Mouse (Mus musculus): ENCODE measurements at regions not wholly inside any gene's neighbourhood (a gene's known extent, or its start where the extent isn't known, plus 50 kb on each side); places are given as distances from the start of the nearest gene placed in this dataset.

DNA sequence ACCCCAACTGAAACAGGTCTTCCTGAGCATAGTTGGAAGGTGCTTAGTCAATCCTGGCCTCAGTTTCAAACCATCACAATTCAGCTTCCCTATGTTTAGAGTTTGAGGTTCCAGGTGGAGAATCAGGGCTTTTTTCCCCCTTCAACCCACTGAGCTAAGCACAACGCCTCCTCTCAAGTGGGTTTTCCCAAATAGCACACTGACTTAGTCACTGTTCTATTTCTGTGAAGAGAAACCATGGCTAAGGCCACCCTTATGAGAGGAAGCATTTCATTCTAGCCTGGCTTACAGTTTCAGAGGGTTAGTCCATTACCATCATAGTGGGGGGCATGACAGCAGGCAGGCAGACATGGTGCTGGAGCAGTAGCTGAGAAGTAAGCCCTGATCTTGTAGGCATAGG, 109.7 kb upstream of the Twist2 start:
- TF ChIP-seq POLR2A (IDR thresholded peaks at IDR 0.05; ENCODE audit: low read depth, low read length) (no peak), CTCF (conservative IDR thresholded peaks at IDR 0.05; ENCODE audit: insufficient read depth, insufficient read length, low read depth, low read length) (no peak)
